Mouse (Mus musculus) gastrocnemius, adult 18-20 months (tissue): ENCODE measurements around the gene Homez. TPM values are rescaled to one million over a fixed set of nuclear protein-coding genes. Genes with fewer than 3 reads are reported as not detected.
A peak's percentile ranks its signal among the peaks of the same experiment; 100 is the strongest.

ENCODE experiments used
- DNase-seq: peaks from one replicate; pipeline ENCODE4 v3.0.0; 2021; ENCODE audit warnings: low spot score
- long read RNA-seq, 2 experiments: library from polyadenylated mRNA; stranded (forward); transcript quantifications; one replicate each; pipeline ENCODE4 v2.0.0; 2021
- total RNA-seq, 2 experiments: library from RNA; stranded (reverse); gene quantifications; 2 replicates each; pipeline ENCODE4 v1.2.3; 2021

Homez gene
- total RNA-seq, result 1 to 10 TPM; 4.3 to 5.1 TPM
- long read RNA-seq, experiment 1, full-length matches to known transcripts, result 7 of 7 reads
- long read RNA-seq, experiment 1, partial matches to known transcripts, result 0 of 7 reads
- long read RNA-seq, experiment 1, other reads (novel, unspliced or antisense), result 0 of 7 reads
- long read RNA-seq, experiment 2, full-length matches to known transcripts, result 4 of 4 reads
- long read RNA-seq, experiment 2, partial matches to known transcripts, result 0 of 4 reads
- long read RNA-seq, experiment 2, other reads (novel, unspliced or antisense), result 0 of 4 reads

- DNase-seq, result no peak
Measured at GRCm38 (mm10) chr14:54870861-54871260, at the start of gene Homez. Gene Homez, minus strand, starts transcription at chr14:54870961.

GRCm38 (mm10) chr14:54920076-54920685 is 49.4 kb upstream of the Homez start:
- no peak for DNase-seq

DNA sequence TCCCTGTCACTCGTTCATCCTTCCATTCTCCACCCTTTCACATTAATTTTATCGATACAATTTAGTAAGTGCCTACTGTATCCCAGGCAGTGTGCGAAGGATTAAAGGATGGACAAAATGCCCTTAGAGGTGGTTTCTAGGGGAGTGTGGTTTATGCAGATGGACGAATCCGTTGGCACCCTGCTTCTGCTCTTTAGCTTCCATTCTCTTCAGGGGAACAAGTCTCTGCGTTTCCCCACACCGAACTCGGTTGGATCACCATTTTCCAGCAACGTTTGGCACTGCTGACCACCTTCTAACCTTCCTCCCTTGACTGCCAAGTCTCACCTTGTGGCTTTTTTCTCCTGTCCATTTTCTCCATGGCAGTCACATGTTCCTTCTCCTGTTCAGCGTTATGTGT is 42.6 kb upstream of the Homez start:
- no peak for DNase-seq

- peak; percentile 54 for DNase-seq
Measured at GRCm38 (mm10) chr14:54912886-54913285, 42.1 kb upstream of the Homez start, which contains the start of gene Slc22a17. Gene Slc22a17, minus strand, starts transcription at chr14:54913132.

GRCm38 (mm10) chr14:54912109-54912850 is 41.5 kb upstream of the Homez start:
- DNase-seq, result no peak

- DNase-seq, result no peak
Measured at GRCm38 (mm10) chr14:54908682-54909081, 37.9 kb upstream of the Homez start.

- no peak for DNase-seq
Measured at GRCm38 (mm10) chr14:54903641-54904040, 32.9 kb upstream of the Homez start.

GRCm38 (mm10) chr14:54900383-54900782 is 29.6 kb upstream of the Homez start:
- peak; percentile 79 for DNase-seq

DNA sequence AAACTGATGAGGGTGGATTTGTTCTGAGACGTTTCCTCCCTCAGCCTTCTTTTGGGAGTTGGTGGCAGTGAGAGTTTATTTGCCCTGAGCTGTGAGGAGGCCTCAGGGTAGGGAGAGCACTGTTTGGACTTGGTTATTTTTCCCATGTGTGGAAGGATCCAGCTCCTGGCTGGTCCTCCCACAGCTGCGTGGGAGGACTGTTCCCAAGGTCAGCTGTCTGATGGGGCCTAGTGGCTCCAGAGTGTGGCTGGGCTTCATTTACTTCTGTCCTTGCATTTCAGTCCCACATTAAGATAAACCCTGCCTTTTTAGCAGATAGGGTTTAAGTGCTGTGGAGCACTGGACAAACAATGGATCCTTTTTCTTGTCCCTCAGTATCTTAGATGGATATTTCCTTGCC is 26.7 kb upstream of the Homez start:
- no peak for DNase-seq

DNA sequence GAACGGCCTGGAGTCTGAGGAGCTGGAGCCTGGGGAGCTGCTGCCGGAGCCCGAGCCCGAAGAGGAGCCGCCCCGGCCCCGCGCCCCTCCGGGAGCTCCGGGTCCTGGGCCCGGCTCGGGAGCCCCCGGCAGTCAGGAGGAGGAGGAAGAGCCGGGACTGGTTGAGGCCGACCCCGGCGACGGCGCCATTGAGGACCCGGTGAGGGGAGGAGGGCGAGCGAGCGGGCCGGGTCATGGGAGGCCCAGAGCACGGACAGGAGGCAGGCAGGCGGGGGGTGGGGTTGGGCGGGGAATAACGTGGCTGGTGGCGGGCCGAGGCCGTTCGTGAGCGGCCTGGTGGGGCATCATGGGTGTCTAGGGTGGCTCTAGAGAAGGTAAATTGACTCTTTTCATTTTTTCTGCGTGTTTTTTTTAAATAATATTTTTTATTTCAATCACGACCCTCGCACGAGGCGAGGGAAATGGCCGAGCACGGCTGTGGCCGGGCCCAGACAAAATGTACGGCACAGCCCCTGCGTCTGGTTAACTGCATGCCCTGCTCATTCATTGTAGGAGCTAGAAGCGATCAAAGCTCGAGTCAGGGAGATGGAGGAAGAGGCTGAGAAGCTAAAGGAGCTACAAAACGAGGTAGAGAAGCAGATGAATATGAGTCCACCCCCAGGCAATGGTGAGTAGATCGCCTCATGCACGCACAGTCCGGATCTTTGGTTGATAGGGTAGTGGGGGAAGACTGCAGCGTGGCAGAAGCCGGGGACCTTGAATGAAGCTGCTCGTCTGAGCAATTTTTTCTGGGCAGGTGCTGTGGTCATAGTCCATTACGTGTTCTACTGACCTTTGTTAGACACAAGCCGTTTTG is 23.8 kb upstream of the Homez start:
- peak; percentile 58 for DNase-seq

- peak; percentile 99 for DNase-seq
Measured at GRCm38 (mm10) chr14:54893651-54894181, 23.0 kb upstream of the Homez start.

GRCm38 (mm10) chr14:54892200-54892599 is 21.4 kb upstream of the Homez start, which contains the start of gene Pabpn1:
Gene Pabpn1, plus strand, starts transcription at chr14:54892500.
- DNase-seq, result no peak

DNA sequence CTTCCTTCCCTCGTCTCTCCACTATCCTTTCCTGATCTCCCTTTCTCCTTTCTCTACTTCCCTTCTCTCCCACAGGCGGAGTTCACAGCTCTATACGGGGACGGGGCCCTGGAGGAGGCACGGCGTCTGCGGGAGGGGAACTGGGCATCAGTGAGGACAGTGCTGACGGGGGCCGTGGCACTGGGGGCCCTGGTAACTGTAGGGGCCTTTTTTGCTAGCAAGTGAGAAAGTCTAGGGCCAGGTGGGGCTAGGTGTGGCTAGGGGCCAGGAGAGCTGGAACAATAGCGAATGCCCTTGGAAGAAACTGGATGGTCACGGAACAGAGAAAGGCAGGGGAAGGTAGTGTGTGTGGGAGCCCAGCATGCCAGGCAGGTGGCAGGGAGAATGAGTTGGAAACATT is 14.5 kb upstream of the Homez start:
- DNase-seq, result no peak

GRCm38 (mm10) chr14:54884022-54884712 is 13.4 kb upstream of the Homez start:
- no peak for DNase-seq

DNA sequence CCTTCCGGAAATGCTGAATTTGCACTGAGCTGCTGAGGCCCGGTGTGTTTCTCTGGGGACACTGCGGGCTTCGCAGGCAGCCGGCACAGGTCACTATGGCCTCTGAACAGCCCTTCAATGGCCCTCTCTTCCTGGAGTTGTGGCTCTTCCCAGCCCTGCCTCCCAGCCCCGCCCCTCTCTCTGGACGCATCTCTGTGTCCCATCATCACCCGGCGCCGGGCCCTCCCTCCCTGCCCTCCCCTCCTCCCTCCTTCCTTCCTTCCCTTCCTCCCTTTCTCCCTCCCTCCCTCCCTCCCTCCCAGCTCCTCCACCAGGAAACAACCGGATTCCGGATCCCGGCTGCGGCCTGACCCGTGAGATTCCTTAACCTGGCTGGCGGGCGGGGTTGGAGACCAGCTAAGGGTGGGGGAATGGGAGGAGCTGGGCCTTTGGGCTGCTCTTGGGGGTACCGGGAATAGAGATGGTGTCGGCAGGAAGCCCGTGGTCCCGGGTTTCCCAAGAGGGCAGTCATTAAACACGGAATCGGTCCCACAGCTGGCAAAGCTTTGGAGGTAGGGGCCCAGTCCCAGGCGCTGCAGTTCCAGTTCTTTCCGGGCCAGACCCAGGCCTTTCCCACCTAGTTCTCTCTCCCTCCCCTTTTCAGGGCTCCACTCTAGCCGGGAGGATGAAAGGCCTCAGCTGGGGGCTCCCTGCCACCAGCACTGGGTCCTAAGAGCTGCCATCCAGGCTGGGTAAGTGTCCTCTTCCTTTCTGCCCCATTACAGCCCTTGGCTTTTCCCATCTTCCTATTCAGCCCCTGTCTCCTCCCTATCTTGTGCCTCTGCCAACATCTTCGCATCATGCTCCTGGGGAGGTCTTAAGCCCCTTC is 12.6 kb upstream of the Homez start, which contains the start of the genes Bcl2l2 and Gm20521:
Gene Bcl2l2 (plus strand): TSS at position 224 of the 868 bp plus-strand sequence.
Gene Gm20521 (plus strand): TSS at position 288 of the 868 bp plus-strand sequence.
- DNase-seq, result peak; percentile 83

GRCm38 (mm10) chr14:54877048-54877715 is 6.4 kb upstream of the Homez start, which contains the start of gene Ppp1r3e:
Gene Ppp1r3e, minus strand, starts transcription at chr14:54877550.
- DNase-seq, result peak; percentile 60

- DNase-seq, result peak; percentile 86
Measured at GRCm38 (mm10) chr14:54876539-54877047, 5.8 kb upstream of the Homez start.

DNA sequence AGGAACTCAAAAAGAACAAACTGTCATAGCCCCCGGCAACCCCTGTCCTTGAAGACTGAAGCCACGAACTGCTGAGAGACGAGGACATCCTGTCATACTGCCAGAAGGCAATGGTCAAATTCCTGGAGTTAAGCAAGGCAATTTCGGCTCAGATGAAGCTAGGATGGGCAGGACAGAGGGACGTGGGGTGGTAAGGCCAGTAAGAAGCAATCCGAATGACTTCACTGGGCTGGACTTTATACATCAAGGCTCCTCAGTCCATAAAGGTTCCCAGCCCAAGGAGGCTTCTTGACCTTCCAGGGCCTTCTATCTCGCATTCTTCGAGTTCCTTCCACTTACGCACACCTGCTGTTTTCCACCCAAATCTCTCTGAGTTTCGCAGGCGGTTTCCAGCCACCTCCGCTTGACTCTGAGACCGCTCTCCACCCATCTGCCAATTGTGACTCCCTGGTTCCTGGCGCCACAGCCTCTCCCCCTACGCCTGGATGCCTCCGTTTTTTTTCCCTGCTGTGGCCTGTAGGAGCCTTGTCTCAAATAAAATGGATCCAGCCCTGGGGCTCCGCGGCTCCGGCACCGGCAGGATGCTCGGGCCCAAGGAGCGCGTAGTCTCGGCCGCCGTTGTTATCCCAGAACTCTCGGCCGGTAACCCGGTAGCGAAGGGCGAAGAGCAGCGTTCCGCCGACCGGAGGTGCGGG is 5.2 kb upstream of the Homez start:
- no peak for DNase-seq
